Mouse (Mus musculus) frontal cortex, postnatal 10 days (tissue): Measurements from ENCODE around the gene Atf6b.
A peak's percentile ranks its signal among the peaks of the same experiment; 100 is the strongest.

Source experiments
- DNase-seq, 2 experiments: peaks; one replicate each; pipeline ENCODE4 v3.0.0; 2022; ENCODE audit warnings: low spot score in 2 of 2, mixed read lengths in 1 of 2

Atf6b gene

DNA sequence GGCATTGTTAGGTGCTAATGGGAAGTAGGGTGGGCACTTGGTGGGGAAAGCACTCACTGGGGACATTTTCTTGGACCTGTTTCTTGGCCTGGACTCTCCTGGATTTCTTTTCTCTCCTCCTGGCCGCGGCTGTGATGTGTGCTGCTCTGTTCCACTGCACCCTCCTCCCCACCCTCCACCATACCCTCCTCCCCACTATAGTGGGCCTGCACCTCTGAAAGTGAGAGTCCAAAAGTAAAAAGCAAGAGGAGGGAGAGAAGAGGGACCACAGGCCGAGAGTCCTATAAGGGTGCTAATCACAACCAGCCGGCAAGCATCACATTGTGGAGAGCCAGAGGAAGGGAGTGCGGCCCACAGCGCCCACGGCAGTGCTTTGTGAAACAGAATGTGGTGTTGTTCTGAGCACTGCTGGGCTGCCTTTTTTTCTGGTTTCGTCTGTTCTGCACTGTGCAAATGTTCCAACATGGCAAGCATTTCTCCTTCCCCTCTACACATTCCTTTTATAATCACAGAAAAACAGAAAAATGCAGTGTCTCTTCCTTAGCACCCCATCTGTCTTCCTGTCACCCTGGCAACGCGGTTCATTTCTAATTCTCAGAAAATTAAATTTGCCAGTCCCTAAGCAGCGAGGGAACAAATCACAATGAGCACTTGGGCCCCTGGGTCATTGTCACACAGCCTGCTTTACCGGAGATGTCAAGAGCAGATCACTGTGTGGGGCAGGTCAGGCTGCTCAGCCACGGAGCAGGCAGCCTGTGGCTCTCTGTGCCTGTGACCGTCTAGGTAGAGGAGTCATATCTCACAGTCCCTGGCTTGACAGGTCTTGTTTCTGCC lies 52.8 kb downstream of the Atf6b start:
- peak; percentile 42 to 45 for DNase-seq

DNA sequence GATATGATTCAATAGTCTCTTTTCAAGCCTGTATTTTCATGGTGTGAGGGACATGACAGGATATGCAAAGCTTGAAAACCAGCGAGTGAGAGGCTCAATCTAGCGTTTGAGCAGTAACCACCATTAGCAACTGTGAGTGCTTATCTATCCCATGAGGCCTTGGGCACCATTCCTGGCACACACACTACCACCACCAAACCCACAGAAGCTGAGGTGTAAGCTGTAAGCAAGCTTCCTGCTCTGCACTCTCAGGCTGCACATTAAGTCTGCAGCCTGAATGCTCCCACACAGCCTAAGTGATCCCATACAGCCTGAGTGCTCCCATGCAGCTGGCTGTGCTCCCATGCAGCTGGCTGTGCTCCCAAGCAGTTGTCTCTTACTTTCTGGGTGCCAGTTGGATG lies 53.7 kb downstream of the Atf6b start:
- DNase-seq: no peak
